Mouse (Mus musculus) CD4-positive helper T cell, adult 2 months (primary cell): ENCODE results near the gene Pskh1.

Experiments
- DNase-seq: peaks from one replicate; pipeline ENCODE4 v3.0.0-alpha.2; 2012; ENCODE audit warnings: low read depth, missing footprints, low spot score

The Pskh1 gene

DNA sequence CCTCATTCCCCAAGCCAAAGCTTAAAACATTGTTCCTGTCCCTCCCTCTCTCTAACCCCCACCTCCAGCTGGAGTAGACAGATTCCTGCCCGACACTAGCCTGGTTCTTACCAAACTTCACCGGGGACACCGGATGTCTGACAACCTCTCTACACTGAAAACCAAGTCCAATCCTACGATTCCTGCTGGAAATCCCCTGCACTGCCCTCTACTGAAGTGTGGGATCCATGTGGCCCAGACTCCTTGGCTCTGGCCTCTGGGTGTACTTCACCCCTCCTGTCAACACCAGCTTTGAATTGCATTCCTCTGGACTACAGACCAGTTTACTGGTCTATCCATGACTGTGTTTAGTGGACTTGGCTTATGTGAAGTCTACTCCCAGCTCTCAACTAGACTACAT lies 56.3 kb downstream of the Pskh1 start:
- DNase-seq: no peak

DNA sequence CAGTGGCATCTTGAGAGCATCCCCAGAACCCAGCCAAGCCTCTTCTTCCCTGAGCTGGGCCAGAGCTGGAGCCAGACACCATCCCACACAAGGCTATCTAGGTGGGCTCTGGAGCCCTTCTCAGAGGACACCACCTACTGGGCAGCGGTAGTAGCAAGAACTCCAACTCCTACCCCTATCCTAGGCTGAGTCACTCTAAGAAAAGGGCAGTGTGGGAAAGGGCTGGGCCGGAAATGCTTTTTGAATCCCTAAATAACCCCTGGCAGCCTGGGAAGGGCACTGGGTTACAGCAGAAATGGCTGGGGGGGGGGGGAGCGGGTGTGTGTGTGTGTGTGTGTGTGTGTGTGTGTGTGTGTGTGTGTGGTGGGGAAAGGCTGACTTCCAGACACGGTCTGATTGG lies 57.6 kb downstream of the Pskh1 start:
- no peak for DNase-seq

DNA sequence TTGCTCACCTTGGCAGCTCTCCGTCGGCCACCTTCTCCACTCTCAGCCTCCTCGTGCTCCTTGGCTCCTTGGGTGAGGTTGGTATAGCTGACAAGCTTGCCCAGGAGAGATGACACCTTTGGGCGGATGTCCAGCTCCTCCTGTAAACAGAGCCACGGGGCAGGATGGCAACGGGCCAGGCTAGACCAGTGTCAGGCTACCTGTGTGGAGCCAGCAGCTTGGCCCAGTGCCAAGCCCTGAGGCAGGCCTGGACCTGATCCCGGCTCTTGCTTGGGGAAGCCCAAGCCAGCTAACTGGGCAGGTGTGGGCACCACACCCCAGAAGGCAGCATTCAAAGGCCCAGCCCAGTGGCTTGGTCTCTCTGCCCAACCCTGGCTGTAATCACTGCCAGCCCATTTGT lies 59.1 kb downstream of the Pskh1 start:
- no peak for DNase-seq

DNA sequence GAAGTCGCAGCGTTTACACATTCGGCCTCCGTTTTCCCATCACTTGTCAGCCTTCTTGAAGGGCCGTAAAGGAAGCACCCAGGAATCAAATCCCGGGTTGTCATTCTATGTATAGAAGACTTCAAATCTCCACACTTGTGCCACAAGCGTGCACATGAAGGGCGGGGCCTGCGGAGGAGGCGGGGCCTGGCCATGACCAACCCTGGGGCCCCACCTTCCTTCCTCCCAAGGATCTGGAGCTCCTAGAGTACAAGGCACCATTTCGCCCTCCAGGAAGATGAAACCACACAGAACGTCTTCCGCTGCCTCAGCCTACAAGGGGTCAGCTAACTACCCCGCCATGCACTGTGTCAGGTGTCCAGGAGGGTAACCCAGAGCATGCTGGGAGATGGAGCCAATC lies 60.9 kb downstream of the Pskh1 start:
- no peak for DNase-seq

DNA sequence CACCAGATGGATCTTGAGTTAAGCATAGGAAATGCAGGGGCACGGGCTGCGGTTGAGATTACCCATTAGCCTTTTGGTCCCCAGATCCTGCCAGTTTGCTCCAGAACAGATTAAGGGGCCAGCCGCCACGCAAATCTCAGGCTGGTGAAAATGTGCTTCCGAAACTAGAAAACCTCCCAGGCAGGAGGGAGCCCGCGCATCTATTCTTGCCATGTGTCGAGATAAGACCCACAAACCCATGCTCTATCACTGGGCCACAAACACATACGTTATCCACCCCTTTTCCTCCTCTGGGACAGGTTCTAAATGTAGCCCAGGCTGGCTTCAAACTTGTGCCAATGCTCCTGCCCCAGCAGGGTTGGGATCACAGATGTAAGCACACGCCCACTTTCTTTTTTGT lies 61.3 kb downstream of the Pskh1 start:
- no peak for DNase-seq

DNA sequence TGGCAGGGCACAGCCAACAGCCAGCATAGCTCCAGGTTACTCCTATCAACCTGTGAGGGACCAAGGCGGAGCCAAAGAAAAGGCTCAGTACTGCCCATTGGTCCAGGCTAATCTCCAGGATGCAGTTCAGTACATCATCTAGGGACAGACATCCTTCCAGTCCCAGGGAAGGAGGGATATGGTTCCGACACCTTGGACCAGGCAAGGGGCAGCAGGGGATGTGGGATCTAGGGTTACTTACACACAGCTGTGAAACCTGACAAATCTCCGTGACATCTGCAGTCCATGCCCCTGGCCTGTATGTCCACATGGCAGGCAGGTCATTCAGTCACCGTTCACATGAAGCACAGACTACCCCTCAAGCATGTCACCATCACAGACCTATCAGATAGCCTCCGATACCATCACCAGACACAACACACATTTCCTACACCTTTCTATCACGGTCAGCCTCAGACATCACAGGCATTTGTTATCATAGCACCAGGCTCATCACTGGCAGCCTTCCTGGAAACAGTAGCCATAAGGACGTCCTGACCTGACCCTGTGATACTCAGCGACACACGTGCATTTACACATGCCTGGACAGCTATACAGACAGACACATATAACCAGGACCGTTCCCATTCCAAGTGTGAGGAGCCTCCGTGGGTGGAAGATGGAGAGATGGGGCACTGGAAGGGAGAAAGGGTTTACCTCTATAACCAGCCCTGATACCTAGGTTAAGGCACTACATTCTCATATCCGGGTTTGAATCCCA lies 64.4 kb downstream of the Pskh1 start:
- DNase-seq: no peak

DNA sequence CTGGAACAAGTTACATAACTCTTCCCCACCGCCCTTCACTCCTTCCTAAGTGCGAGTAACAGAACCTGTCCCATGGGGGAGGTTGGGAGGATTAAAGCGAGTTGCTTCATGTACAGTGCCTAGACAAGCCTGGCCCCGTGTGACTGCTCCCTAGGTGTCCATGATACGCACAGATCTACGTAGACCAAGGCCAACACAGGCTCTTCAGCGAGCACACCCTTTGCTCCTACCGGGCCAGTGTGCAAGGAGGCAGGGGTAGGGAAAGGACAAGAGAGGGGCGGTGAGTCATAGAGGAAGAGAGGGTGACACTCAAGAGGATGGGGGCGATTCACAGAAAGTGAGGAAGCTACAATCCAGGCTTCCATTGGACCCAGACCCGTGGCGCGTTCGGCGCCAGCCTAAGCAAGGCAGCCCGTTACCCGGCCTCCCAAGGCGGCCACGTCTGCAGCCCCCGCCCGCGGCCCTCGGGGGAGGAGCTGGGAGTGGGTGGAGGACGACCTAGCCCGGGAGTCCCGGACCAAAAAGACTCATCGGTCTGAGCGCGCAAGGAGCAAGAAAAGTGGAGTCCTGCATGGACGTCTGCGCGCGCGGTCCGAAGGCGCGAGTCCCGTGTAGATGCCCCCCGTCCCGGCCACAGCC lies 65.1 kb downstream of the Pskh1 start:
- DNase-seq: peak; percentile 61

DNA sequence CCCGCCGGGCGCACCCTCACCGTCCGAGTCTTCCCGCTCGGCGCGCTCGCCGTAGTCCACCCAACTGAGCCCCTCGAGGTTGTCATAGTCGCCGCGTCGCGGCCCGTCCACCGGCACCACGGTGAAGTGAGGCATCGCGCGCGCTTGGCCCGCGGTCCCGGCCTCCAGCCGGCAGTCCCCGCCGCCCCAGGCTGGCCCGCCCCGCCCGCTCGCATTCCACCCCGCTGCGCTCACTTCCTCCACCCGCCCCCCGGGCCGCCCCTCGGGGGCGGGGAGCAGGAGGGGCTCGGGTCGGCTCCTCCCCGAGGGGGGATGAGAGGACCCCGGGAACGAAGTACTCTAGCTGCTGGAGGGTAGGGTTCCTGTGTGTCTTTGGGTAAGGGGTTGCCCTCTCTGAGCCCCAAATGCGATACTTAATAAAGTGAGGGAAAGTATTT lies 65.7 kb downstream of the Pskh1 start, which contains the start of gene Slc12a4:
Gene Slc12a4 (minus strand): TSS at position 193 of the 437 bp plus-strand sequence.
- DNase-seq: peak; percentile 79

DNA sequence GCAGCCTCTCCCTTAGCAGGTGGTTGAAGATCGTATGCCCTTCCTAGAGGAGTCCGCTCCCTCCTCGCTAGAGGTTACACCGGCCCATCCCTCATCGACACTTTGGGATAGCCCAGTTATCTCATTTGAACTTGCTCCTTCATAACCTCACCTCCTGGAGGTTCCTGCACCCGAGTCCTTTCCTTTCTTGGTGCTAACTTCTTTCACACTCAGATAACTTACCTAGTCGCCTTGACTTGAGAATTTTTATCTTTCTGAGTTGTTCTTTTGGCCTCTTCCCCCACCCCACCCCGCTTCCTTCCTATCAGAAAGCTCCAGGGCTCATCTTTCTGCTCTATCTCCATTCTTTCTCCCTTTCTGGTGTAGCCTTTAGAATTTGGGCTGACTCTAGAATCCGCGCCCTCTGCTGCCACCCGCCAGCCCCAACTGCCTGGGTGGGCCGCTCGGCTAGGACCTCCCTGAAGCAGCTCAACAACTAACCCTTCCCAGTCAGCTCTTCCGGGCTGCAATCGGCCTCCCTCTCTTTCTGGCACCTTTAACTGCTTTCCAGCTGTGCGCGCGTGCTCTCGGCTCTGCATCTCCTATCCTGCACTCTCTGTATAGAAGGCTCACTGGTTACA lies 66.6 kb downstream of the Pskh1 start:
- DNase-seq: peak; percentile 18

DNA sequence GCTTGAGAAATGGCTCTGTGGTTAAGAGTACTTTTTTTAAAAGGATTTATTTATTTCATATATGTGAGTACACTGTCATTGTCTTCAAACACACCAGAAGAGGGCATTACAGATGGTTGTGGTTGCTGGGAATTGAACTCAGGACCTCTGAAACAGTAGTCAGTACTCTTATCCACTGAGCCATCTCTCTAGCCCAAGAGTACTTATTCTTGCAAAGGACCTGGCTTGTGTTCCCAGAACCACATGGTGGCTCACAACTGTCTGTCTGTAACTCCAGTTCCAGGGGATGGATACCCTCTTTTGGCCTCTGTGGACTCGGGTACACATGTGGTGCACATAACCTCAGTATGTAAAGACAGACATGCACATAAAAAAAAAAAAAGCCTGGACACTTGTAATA lies 69.1 kb downstream of the Pskh1 start:
- DNase-seq: no peak

DNA sequence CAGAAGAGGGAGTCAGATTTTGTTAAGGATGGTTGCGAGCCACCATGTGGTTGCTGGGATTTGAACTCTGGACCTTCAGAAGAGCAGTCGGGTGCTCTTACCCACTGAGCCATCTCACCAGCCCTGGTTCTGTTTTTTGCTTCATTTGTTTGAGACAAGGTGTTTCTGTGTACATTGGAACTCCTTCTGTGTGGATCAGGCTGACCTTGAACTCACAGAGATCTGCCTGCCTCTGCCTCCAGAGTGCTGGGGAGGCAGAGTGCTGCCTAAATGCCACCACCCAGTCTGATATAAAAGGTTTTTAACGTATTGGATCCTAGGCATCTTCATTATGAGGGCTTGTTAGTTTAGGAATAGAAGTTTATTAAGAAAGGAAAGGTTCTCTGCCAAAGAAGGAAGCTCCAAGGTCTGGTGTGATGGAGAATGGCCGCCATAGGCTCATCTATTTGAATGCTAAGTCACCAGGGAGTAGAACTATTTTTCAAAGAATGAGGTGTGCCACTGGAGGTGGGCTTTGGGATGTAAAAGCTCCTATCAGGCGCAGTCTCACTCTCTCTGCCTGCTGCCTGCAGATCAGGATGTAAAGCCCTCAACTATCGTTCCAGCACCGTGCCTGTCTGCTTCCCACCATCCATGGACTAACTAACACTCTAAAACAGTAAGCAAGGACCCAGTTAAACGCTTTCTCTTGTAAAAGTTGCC lies 70.9 kb downstream of the Pskh1 start:
- no peak for DNase-seq

DNA sequence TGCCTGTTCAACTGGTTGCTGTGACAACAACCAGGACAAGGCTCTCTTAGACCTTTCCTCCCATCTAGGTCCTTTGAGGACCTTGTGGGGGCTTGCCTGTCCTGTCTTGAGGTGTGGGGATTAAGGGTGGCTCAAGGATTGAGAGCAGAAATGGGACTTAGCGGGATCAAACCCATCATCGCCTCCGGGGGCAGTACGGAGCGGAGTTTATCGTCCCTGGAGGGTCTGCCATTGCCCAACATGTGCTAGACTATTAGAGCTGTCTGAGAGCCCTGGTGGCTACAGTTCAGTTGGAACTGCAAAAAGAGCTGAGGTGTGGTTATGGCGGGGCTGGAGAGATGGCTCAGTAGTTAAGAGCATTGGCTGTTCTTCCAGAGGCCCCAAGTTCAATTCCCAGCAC lies 75.1 kb downstream of the Pskh1 start:
- DNase-seq: no peak

DNA sequence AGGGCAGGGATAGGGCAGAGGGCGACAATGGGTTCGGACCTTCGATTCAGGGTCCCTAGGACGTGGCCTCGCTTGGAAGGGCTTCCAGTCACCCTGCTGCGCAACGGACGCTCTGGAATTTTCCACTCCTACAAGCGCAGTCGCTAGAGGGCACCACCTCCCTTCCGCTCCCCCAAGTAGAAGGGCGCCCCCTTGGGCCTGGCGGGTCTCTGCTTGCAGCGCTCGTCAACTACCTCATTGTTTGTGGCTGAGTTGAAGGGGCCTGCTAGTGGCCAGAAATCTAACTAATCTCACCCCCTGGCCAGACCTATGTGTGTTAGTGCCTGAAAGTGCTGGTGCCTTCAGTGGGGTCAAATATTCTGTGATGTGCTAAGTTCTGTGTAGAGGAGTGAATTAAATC lies 79.1 kb downstream of the Pskh1 start, which contains the start of gene Dpep3:
Gene Dpep3 (minus strand): TSS at position 105 of the 400 bp plus-strand sequence.
- no peak for DNase-seq

DNA sequence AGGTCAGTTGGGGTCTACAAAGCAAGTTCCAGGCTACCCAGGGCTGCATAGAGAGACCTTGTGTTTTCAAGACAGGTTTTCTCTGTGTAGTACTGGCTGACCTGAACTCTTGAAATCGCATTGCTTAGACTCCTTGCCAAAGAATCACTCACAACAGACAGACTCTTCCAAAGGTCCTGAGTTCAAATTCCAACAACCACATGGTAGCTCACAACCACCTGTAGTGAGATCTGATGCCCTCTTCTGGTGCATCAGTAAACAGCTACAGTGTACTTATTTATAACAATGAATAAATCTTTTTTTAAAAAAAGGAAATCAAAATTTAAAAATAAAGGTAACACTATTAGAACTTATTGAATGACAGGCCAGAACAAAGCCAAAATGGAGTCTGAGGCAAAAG lies 80.9 kb downstream of the Pskh1 start:
- DNase-seq: no peak
